Mouse (Mus musculus): ENCODE results near the gene Atf6b.

Gene Atf6b

GRCm38 (mm10) chr17:34692906-34693305 is 46.0 kb downstream of the Atf6b start:
- peak in 1 of 2 experiments; percentile 27 for DNase-seq (ENCODE audit: low spot score in 2 of 2)

DNA sequence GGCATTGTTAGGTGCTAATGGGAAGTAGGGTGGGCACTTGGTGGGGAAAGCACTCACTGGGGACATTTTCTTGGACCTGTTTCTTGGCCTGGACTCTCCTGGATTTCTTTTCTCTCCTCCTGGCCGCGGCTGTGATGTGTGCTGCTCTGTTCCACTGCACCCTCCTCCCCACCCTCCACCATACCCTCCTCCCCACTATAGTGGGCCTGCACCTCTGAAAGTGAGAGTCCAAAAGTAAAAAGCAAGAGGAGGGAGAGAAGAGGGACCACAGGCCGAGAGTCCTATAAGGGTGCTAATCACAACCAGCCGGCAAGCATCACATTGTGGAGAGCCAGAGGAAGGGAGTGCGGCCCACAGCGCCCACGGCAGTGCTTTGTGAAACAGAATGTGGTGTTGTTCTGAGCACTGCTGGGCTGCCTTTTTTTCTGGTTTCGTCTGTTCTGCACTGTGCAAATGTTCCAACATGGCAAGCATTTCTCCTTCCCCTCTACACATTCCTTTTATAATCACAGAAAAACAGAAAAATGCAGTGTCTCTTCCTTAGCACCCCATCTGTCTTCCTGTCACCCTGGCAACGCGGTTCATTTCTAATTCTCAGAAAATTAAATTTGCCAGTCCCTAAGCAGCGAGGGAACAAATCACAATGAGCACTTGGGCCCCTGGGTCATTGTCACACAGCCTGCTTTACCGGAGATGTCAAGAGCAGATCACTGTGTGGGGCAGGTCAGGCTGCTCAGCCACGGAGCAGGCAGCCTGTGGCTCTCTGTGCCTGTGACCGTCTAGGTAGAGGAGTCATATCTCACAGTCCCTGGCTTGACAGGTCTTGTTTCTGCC is 52.8 kb downstream of the Atf6b start:
- DNase-seq (ENCODE audit: low spot score in 2 of 2): no peak

DNA sequence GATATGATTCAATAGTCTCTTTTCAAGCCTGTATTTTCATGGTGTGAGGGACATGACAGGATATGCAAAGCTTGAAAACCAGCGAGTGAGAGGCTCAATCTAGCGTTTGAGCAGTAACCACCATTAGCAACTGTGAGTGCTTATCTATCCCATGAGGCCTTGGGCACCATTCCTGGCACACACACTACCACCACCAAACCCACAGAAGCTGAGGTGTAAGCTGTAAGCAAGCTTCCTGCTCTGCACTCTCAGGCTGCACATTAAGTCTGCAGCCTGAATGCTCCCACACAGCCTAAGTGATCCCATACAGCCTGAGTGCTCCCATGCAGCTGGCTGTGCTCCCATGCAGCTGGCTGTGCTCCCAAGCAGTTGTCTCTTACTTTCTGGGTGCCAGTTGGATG is 53.7 kb downstream of the Atf6b start:
- no peak for DNase-seq (ENCODE audit: low spot score in 2 of 2)

Data from spleen, postnatal 36 days (tissue).